Mouse (Mus musculus): ENCODE results near the gene Ssc4d. TPM values are rescaled to one million over a fixed set of nuclear protein-coding genes. Genes with fewer than 3 reads are reported as not detected.

Gene Ssc4d
- total and polyA plus RNA-seq, 2 experiments from 2014 or later = 3.6 to 8.9 TPM

GRCm38 (mm10) chr5:135971876-135972275 is 2.5 kb downstream of the Ssc4d start:
- ATAC-seq (ENCODE audit: low FRiP score) = no peak

GRCm38 (mm10) chr5:135970247-135970646 is 4.1 kb downstream of the Ssc4d start:
- Histone ChIP-seq H3K9ac (replicated peaks; ENCODE audit: low read length, poor library complexity, severe bottlenecking) (no peak overlapping the region), H3K27me3 (ENCODE audit: insufficient read depth, low read length) (no peaks in the 10 kb centered on the region), H3K27ac (ENCODE audit: low read depth, low read length) (no peak overlapping the region), H3K4me1 (ENCODE audit: insufficient read depth, low read length) (no peaks in the 10 kb centered on the region), H3K36me3 (ENCODE audit: insufficient read depth, low read length) (no peaks in the 10 kb centered on the region), H3K9me3 (ENCODE audit: low read length) (no peaks in the 10 kb centered on the region), H3K4me2 (ENCODE audit: low read depth, low read length, poor library complexity, severe bottlenecking) (no peak overlapping the region), H3K4me3 (ENCODE audit: low read depth, low read length) (no peak overlapping the region)
- WGBS = 74% methylated on average over 6 of the region's 6 CpGs
- DNase-seq (ENCODE audit: low spot score) (no peak), ATAC-seq (ENCODE audit: low FRiP score) (no peak)
- TF ChIP-seq CTCF (IDR thresholded peaks at IDR 0.05) = no peak

More at GRCm38 (mm10) chr5:135971876-135972275, 2.5 kb downstream of the Ssc4d start:
- H3K4me2 ChIP-seq (ENCODE audit: low read depth, low read length, poor library complexity, severe bottlenecking) = no peak overlapping the region
- no peak for DNase-seq (ENCODE audit: low spot score)
- H3K27me3 ChIP-seq (ENCODE audit: insufficient read depth, low read length) = no peaks in the 10 kb centered on the region
- H3K27ac ChIP-seq (ENCODE audit: low read depth, low read length) = no peak overlapping the region
- no peak for TF ChIP-seq CTCF (IDR thresholded peaks at IDR 0.05)
- no peaks in the 10 kb centered on the region for H3K4me1 ChIP-seq (ENCODE audit: insufficient read depth, low read length)
- H3K4me3 ChIP-seq (ENCODE audit: low read depth, low read length) = no peak overlapping the region
- H3K9ac ChIP-seq (replicated peaks; ENCODE audit: low read length, poor library complexity, severe bottlenecking) = no peak overlapping the region
- H3K9me3 ChIP-seq (ENCODE audit: low read length) = no peaks in the 10 kb centered on the region
- 89% methylated on average over 7 of the region's 7 CpGs for WGBS
- no peaks in the 10 kb centered on the region for H3K36me3 ChIP-seq (ENCODE audit: insufficient read depth, low read length)

- 61% methylated on average over 1 of the region's 1 CpGs for WGBS
- no peaks in the 10 kb centered on the region for H3K4me1 ChIP-seq (ENCODE audit: insufficient read depth, low read length)
- H3K27me3 ChIP-seq (ENCODE audit: insufficient read depth, low read length) = no peaks in the 10 kb centered on the region
- DNase-seq (ENCODE audit: low spot score) (no peak), ATAC-seq (ENCODE audit: low FRiP score) (no peak)
- H3K4me2 ChIP-seq (ENCODE audit: low read depth, low read length, poor library complexity, severe bottlenecking) = no peak overlapping the region
- no peak overlapping the region for H3K9ac ChIP-seq (replicated peaks; ENCODE audit: low read length, poor library complexity, severe bottlenecking)
- H3K27ac ChIP-seq (ENCODE audit: low read depth, low read length) = no peak overlapping the region
- no peaks in the 10 kb centered on the region for H3K36me3 ChIP-seq (ENCODE audit: insufficient read depth, low read length)
- peak; percentile 69 for TF ChIP-seq CTCF (IDR thresholded peaks at IDR 0.05)
- H3K9me3 ChIP-seq (ENCODE audit: low read length) = no peaks in the 10 kb centered on the region
- H3K4me3 ChIP-seq (ENCODE audit: low read depth, low read length) = no peak overlapping the region
Observed at GRCm38 (mm10) chr5:135968781-135969180, 5.5 kb downstream of the Ssc4d start.

- H3K9ac ChIP-seq (replicated peaks; ENCODE audit: low read length, poor library complexity, severe bottlenecking) = no peak overlapping the region
- H3K36me3 ChIP-seq (ENCODE audit: insufficient read depth, low read length) = no peaks in the 10 kb centered on the region
- H3K27ac ChIP-seq (ENCODE audit: low read depth, low read length) = no peak overlapping the region
- ATAC-seq (ENCODE audit: low FRiP score) = no peak
- H3K4me1 ChIP-seq (ENCODE audit: insufficient read depth, low read length) = no peaks in the 10 kb centered on the region
- WGBS = 60% methylated on average over 9 of the region's 9 CpGs
- no peaks in the 10 kb centered on the region for H3K9me3 ChIP-seq (ENCODE audit: low read length)
- peak; percentile 49 for TF ChIP-seq CTCF (IDR thresholded peaks at IDR 0.05)
- no peak for DNase-seq (ENCODE audit: low spot score)
- H3K4me3 ChIP-seq (ENCODE audit: low read depth, low read length) = no peak overlapping the region
- no peak overlapping the region for H3K4me2 ChIP-seq (ENCODE audit: low read depth, low read length, poor library complexity, severe bottlenecking)
- H3K27me3 ChIP-seq (ENCODE audit: insufficient read depth, low read length) = no peaks in the 10 kb centered on the region
Observed at GRCm38 (mm10) chr5:135966866-135967265, 7.5 kb downstream of the Ssc4d start.

DNA sequence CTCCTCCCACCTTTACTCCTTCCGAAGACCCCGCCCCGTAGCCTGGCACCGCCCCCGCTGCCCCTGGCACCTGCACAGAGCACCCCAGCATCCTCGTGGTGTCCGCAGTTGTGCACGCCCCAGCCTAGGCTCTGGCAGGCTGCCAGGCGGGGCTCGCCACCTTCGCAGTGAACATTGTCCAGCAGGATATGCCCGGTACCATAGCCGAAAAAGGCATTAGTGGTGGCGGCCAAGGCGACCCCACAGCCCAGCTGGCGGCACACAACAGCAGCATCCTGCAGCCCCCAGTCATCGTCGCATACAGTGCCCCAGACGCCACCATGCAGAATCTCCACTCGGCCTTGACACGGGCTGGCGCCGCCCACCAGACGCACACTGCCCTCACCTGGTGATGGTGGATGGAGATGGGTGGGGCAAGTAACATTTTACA is 8.8 kb downstream of the Ssc4d start:
- Histone ChIP-seq H3K9ac (replicated peaks; ENCODE audit: low read length, poor library complexity, severe bottlenecking) (peak overlapping the region; percentile 36; the same call in 1 of the 2 replicates), H3K4me3 (ENCODE audit: low read depth, low read length) (peak overlapping the region; percentile 15; the same call in 1 of the 2 replicates)
- WGBS = 13% methylated on average over 24 of the region's 24 CpGs

DNA sequence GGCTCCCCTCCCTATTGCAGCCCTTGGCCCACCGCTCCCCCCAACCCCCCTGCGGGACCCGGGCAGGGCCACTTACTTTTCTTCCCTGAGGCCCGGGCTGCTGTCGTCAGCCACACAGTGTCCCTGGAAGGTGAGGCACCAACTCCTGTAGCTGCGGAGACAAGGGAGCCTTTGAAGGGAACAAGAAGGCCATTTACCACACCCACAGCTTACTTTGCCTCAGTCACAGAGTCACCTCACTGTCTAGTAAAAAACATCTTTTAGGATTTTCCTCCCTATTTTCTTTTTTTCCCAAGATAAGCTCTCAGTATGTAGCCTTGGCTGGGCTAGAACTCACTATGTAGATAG is 11.1 kb downstream of the Ssc4d start:
- WGBS = 1% methylated on average over 6 of the region's 6 CpGs
- Histone ChIP-seq H3K9ac (replicated peaks; ENCODE audit: low read length, poor library complexity, severe bottlenecking) (peak overlapping the region; percentile 95), H3K4me1 (ENCODE audit: insufficient read depth, low read length) (no peaks in the 10 kb centered on the region; the same call in 1 of the 2 replicates), H3K27me3 (ENCODE audit: insufficient read depth, low read length) (no peaks in the 10 kb centered on the region), H3K4me2 (ENCODE audit: low read depth, low read length, poor library complexity, severe bottlenecking) (peak overlapping the region; percentile 96), H3K36me3 (ENCODE audit: insufficient read depth, low read length) (no peaks in the 10 kb centered on the region), H3K9me3 (ENCODE audit: low read length) (no peaks in the 10 kb centered on the region), H3K27ac (ENCODE audit: low read depth, low read length) (peak overlapping the region; percentile 95), H3K4me3 (ENCODE audit: low read depth, low read length) (peak overlapping the region; percentile 56)
- DNase-seq (ENCODE audit: low spot score) = no peak
- no peak for ATAC-seq (ENCODE audit: low FRiP score)
- TF ChIP-seq CTCF (IDR thresholded peaks at IDR 0.05) = no peak

More for the DNA sequence above, 8.8 kb downstream of the Ssc4d start:
- DNase-seq (ENCODE audit: low spot score) (no peak), ATAC-seq (ENCODE audit: low FRiP score) (no peak)
- Histone ChIP-seq H3K4me1 (ENCODE audit: insufficient read depth, low read length) (no peaks in the 10 kb centered on the region; the same call in 1 of the 2 replicates), H3K27ac (ENCODE audit: low read depth, low read length) (no peak overlapping the region), H3K36me3 (ENCODE audit: insufficient read depth, low read length) (no peaks in the 10 kb centered on the region), H3K4me2 (ENCODE audit: low read depth, low read length, poor library complexity, severe bottlenecking) (peak overlapping the region; percentile 40), H3K9me3 (ENCODE audit: low read length) (no peaks in the 10 kb centered on the region), H3K27me3 (ENCODE audit: insufficient read depth, low read length) (no peaks in the 10 kb centered on the region)
- TF ChIP-seq CTCF (IDR thresholded peaks at IDR 0.05) = peak; percentile 53

All from midbrain, postnatal 0 days (tissue).